Mouse (Mus musculus) liver, embryonic 13.5 days (tissue): ENCODE data around the gene Aamp. TPM values are rescaled to one million over a fixed set of nuclear protein-coding genes. Genes with fewer than 3 reads are reported as not detected.

Experiments used
- ATAC-seq: fragments of 200-750 bp; cut with Nextera tagmentation; 2 replicates; pipeline ENCODE4 v1.8.0; 2017; ENCODE audit warnings: low read depth, mild to moderate bottlenecking, moderate number of reproducible peaks, moderate library complexity
- DNase-seq: peaks from one replicate; pipeline ENCODE4 v3.0.0; 2022
- H3K27ac ChIP-seq: fragments of 300-500 bp; sonication (generic); 2 replicates; pipeline ENCODE4 v1.5.1; 2015; ENCODE audit warnings: moderate library complexity, mild to moderate bottlenecking, inconsistent platforms
- H3K27me3 ChIP-seq: fragments of 300-500 bp; sonication (generic); 2 replicates; pipeline ENCODE4 v1.6.1; 2015; ENCODE audit warnings: mild to moderate bottlenecking, inconsistent platforms
- H3K36me3 ChIP-seq: fragments of 300-500 bp; sonication (generic); 2 replicates; pipeline ENCODE4 v1.6.1; 2015; ENCODE audit warnings: mild to moderate bottlenecking, inconsistent platforms
- H3K4me1 ChIP-seq: fragments of 300-500 bp; sonication (generic); replicated peaks from 2 replicates; pipeline ENCODE4 v1.6.1; 2015; ENCODE audit warnings: inconsistent platforms
- H3K4me2 ChIP-seq: fragments of 300-500 bp; sonication (generic); 2 replicates; pipeline ENCODE4 v1.6.1; 2015; ENCODE audit warnings: inconsistent platforms, mild to moderate bottlenecking, moderate library complexity
- H3K4me3 ChIP-seq: fragments of 300-500 bp; sonication (generic); replicated peaks from 2 replicates; pipeline ENCODE4 v1.5.1; 2015; ENCODE audit warnings: mild to moderate bottlenecking, inconsistent platforms
- H3K9ac ChIP-seq: fragments of 300-500 bp; sonication (generic); 2 replicates; pipeline ENCODE4 v1.6.1; 2015; ENCODE audit warnings: mild to moderate bottlenecking, inconsistent platforms
- H3K9me3 ChIP-seq: fragments of 300-500 bp; sonication (generic); replicated peaks from 2 replicates; pipeline ENCODE4 v1.6.1; 2016; ENCODE audit warnings: inconsistent platforms
- WGBS: fragments of 180-500 bp; shearing (Covaris S2); methylation state at CpG from one replicate; pipeline ENCODE4 v1.1.7; 2015; ENCODE audit not compliant: insufficient replicate concordance; 5-methylcytosine and 5-hydroxymethylcytosine counted together
- polyA plus RNA-seq: library from polyadenylated mRNA; unstranded; fragments of >200 nt; fragmentation: Nextera tagmentation; extraction: Ambion mirVana; gene quantifications from 2 replicates; pipeline ENCODE4 v1.2.1, GENCODE M21; 2015

Gene Aamp
- polyA plus RNA-seq, 1 experiment from 2014 or later, result 104 TPM

- H3K9ac ChIP-seq, result no peak overlapping the region
- peaks cover 36% of the 10 kb centered on the region for H3K4me1 ChIP-seq
- H3K9me3 ChIP-seq, result no peaks in the 10 kb centered on the region
- DNase-seq (no peak), ATAC-seq (no peak)
- H3K4me2 ChIP-seq, result no peak overlapping the region
- 86% methylated on average over 14 of the region's 14 CpGs for WGBS
- H3K27ac ChIP-seq, result no peak overlapping the region
- H3K36me3 ChIP-seq, result peaks cover 41% of the 10 kb centered on the region
- no peak overlapping the region for H3K4me3 ChIP-seq
- H3K27me3 ChIP-seq, result no peaks in the 10 kb centered on the region; the same call in 1 of the 2 replicates
Measured at GRCm38 (mm10) chr1:74280591-74281325, 3.8 kb downstream of the Aamp start.

GRCm38 (mm10) chr1:74278988-74279387 lies 5.5 kb downstream of the Aamp start:
- peaks cover 35% of the 10 kb centered on the region for H3K4me1 ChIP-seq
- no peaks in the 10 kb centered on the region for H3K9me3 ChIP-seq
- H3K36me3 ChIP-seq, result peaks cover 41% of the 10 kb centered on the region
- H3K27ac ChIP-seq, result no peak overlapping the region
- H3K4me3 ChIP-seq, result no peak overlapping the region
- H3K27me3 ChIP-seq, result no peaks in the 10 kb centered on the region; the same call in 1 of the 2 replicates
- 77% methylated on average over 11 of the region's 11 CpGs for WGBS
- H3K9ac ChIP-seq, result no peak overlapping the region
- no peak overlapping the region for H3K4me2 ChIP-seq
- DNase-seq, result no peak
- ATAC-seq, result no peak

DNA sequence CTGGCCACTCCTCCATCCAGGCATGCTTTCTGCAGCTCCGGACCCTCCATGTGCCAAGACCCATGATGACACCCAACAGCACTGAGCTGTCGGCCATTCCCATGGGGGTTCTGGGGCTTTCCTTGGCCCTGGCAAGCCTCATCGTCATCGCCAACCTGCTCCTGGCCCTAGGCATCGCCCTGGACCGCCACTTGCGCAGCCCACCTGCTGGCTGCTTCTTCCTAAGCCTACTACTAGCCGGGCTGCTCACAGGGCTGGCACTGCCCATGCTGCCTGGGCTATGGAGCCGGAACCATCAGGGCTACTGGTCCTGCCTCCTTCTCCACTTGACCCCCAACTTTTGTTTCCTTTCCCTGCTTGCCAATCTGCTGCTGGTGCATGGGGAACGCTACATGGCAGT lies 6.0 kb downstream of the Aamp start, which contains the start of gene Gpbar1:
Gpbar1 (plus strand) TSS at position 13 of the 400 bp plus-strand sequence.
- no peak for DNase-seq
- Histone ChIP-seq H3K4me1 (peaks cover 32% of the 10 kb centered on the region), H3K27me3 (no peaks in the 10 kb centered on the region; the same call in 1 of the 2 replicates), H3K27ac (no peak within 1 kb of the TSS), H3K36me3 (peaks cover 41% of the 10 kb centered on the region), H3K9me3 (no peaks in the 10 kb centered on the region), H3K4me2 (no peak within 1 kb of the TSS), H3K4me3 (no peak within 1 kb of the TSS), H3K9ac (no peak within 1 kb of the TSS)
- no peak for ATAC-seq
- 79% methylated on average over 10 of the region's 10 CpGs for WGBS

- DNase-seq (no peak), ATAC-seq (no peak)
- peaks cover 41% of the 10 kb centered on the region for H3K36me3 ChIP-seq
- H3K4me1 ChIP-seq, result peaks cover 27% of the 10 kb centered on the region
- H3K9ac ChIP-seq, result no peak overlapping the region
- H3K4me2 ChIP-seq, result no peak overlapping the region
- no peaks in the 10 kb centered on the region; the same call in 1 of the 2 replicates for H3K27me3 ChIP-seq
- WGBS, result 48% methylated on average over 8 of the region's 8 CpGs
- no peaks in the 10 kb centered on the region for H3K9me3 ChIP-seq
- H3K4me3 ChIP-seq, result no peak overlapping the region
- no peak overlapping the region for H3K27ac ChIP-seq
Measured at GRCm38 (mm10) chr1:74277883-74278537, 6.5 kb downstream of the Aamp start.

DNA sequence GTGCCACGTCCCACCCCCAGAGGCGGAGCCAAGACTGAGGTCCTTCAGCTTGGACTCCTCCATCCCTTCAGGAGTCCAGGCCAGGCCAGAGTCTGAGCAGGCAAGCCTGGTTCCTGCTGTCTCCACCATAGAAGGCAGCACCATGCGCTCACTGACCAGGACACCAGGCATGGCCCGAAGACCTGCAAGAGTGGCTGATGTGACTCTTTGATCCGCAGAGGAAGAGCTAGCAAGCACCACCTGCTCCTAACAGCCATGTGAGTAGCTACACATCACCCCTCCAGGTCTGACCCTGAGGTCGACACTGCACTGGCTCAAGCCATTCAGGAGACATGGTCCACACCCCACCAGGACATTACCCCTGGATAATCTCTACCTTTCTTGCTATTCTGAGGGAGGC lies 7.5 kb downstream of the Aamp start:
- peaks cover 23% of the 10 kb centered on the region for H3K4me1 ChIP-seq
- no peak for ATAC-seq
- no peak overlapping the region for H3K4me3 ChIP-seq
- H3K9ac ChIP-seq, result no peak overlapping the region
- peaks cover 33% of the 10 kb centered on the region for H3K36me3 ChIP-seq
- H3K4me2 ChIP-seq, result no peak overlapping the region
- no peaks in the 10 kb centered on the region for H3K9me3 ChIP-seq
- no peaks in the 10 kb centered on the region; the same call in 1 of the 2 replicates for H3K27me3 ChIP-seq
- no peak for DNase-seq
- 60% methylated on average over 6 of the region's 6 CpGs for WGBS
- no peak overlapping the region for H3K27ac ChIP-seq

GRCm38 (mm10) chr1:74275015-74275414 lies 9.5 kb downstream of the Aamp start:
- WGBS, result 19% methylated on average over 9 of the region's 9 CpGs
- peak overlapping the region; percentile 35; the same call in 1 of the 2 replicates for H3K27ac ChIP-seq
- H3K27me3 ChIP-seq, result no peaks in the 10 kb centered on the region; the same call in 1 of the 2 replicates
- no peaks in the 10 kb centered on the region for H3K9me3 ChIP-seq
- no peak overlapping the region for H3K4me3 ChIP-seq
- H3K9ac ChIP-seq, result no peak overlapping the region
- no peak for DNase-seq
- H3K36me3 ChIP-seq, result peaks cover 13% of the 10 kb centered on the region
- peaks cover 17% of the 10 kb centered on the region for H3K4me1 ChIP-seq
- H3K4me2 ChIP-seq, result no peak overlapping the region
- ATAC-seq, result peak; percentile 37

- Histone ChIP-seq H3K9me3 (no peaks in the 10 kb centered on the region), H3K4me2 (no peak overlapping the region), H3K36me3 (peaks cover 21% of the 10 kb centered on the region), H3K4me3 (no peak overlapping the region), H3K9ac (no peak overlapping the region), H3K4me1 (peaks cover 9% of the 10 kb centered on the region), H3K27ac (no peak overlapping the region), H3K27me3 (no peaks in the 10 kb centered on the region)
- no peak for ATAC-seq
- WGBS, result 73% methylated on average over 4 of the region's 4 CpGs
- DNase-seq, result no peak
Measured at GRCm38 (mm10) chr1:74271659-74272058, 12.9 kb downstream of the Aamp start.

GRCm38 (mm10) chr1:74268750-74269149 lies 15.8 kb downstream of the Aamp start:
- Histone ChIP-seq H3K9ac (no peak overlapping the region), H3K27me3 (no peaks in the 10 kb centered on the region), H3K9me3 (no peaks in the 10 kb centered on the region), H3K27ac (no peak overlapping the region), H3K4me2 (no peak overlapping the region), H3K4me3 (no peak overlapping the region), H3K4me1 (no peaks in the 10 kb centered on the region), H3K36me3 (peaks cover 50% of the 10 kb centered on the region)
- DNase-seq (no peak), ATAC-seq (no peak)
- WGBS, result 75% methylated on average over 8 of the region's 8 CpGs

GRCm38 (mm10) chr1:74262510-74262909 lies 22.0 kb downstream of the Aamp start:
- H3K27ac ChIP-seq, result no peak overlapping the region
- no peaks in the 10 kb centered on the region for H3K9me3 ChIP-seq
- ATAC-seq, result no peak
- no peak overlapping the region for H3K4me2 ChIP-seq
- DNase-seq, result no peak
- H3K4me1 ChIP-seq, result no peaks in the 10 kb centered on the region
- no peaks in the 10 kb centered on the region for H3K27me3 ChIP-seq
- 72% methylated on average over 6 of the region's 6 CpGs for WGBS
- no peak overlapping the region for H3K9ac ChIP-seq
- no peak overlapping the region for H3K4me3 ChIP-seq
- peaks cover 97% of the 10 kb centered on the region for H3K36me3 ChIP-seq

- 81% methylated on average over 4 of the region's 4 CpGs for WGBS
- H3K36me3 ChIP-seq, result peaks cover 91% of the 10 kb centered on the region
Measured at GRCm38 (mm10) chr1:74256782-74257181, 27.8 kb downstream of the Aamp start.

GRCm38 (mm10) chr1:74255704-74256345 lies 28.7 kb downstream of the Aamp start:
- Histone ChIP-seq H3K4me1 (no peaks in the 10 kb centered on the region), H3K4me3 (no peak overlapping the region), H3K27ac (no peak overlapping the region), H3K36me3 (peaks cover 91% of the 10 kb centered on the region), H3K27me3 (no peaks in the 10 kb centered on the region), H3K4me2 (no peak overlapping the region), H3K9ac (no peak overlapping the region), H3K9me3 (no peaks in the 10 kb centered on the region)
- 88% methylated on average over 8 of the region's 8 CpGs for WGBS
- ATAC-seq (no peak), DNase-seq (no peak)

More at GRCm38 (mm10) chr1:74256782-74257181, 27.8 kb downstream of the Aamp start:
- ATAC-seq (no peak), DNase-seq (no peak)
- Histone ChIP-seq H3K27me3 (no peaks in the 10 kb centered on the region), H3K9me3 (no peaks in the 10 kb centered on the region), H3K4me2 (no peak overlapping the region), H3K27ac (no peak overlapping the region), H3K4me1 (no peaks in the 10 kb centered on the region), H3K9ac (no peak overlapping the region), H3K4me3 (no peak overlapping the region)
